ENCODE assay signal across 23 mouse cellular contexts in the genomic region with DNA sequence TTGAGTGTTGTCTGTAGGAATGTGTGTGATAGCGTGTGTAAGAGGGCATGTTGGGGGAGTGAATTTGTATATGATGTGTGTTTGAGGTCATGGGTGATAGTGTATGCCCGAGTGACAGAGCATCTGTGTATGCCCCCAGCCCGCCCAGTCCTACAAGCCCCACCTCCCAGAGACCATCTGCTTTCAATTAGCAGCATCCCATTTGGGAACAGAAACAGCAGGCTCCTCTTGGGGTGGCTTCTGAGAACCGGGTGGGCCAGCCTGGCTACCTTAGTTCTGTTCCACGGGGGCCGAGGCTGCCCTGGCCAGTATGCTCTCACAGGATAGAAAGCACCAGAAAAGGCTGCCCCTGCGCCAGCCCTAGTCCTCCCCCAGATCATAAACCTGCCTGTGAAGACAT. TPM values are rescaled to one million over a fixed set of nuclear protein-coding genes. Genes with fewer than 3 reads are reported as not detected.
DNase-seq lines count a peak whose midpoint lies in the region; ATAC-seq lines count a peak whose summit lies in the region.
"Had no signal": no experiment of that assay in that cellular context is flagged by ENCODE, and none has a peak within 500 bp of the region (broad histone marks: within the 10 kb centered on the region; RNA-seq: fewer than 3 reads in every experiment).

No protein-coding gene starts in this region.

- no peaks in the 10 kb centered on the region for H3K36me3 ChIP-seq in kidney, embryonic 14.5 days (ENCODE audit: control insufficient read depth, insufficient read depth, low read length)
- no peaks in the 10 kb centered on the region for H3K36me3 ChIP-seq in neural tube, embryonic 15.5 days
- H3K36me3 ChIP-seq: embryonic facial prominence, embryonic 12.5 days; forebrain, embryonic 15.5 days; G1E; heart, embryonic 13.5 days; hindbrain, embryonic 12.5 days had no signal

- no peak overlapping the region for H3K4me3 ChIP-seq in kidney, embryonic 14.5 days (ENCODE audit: low read length)
- H3K4me3 ChIP-seq in neural tube, embryonic 15.5 days (replicated peaks): no peak overlapping the region
- H3K4me3 ChIP-seq: embryonic facial prominence, embryonic 12.5 days; forebrain, embryonic 15.5 days; heart, embryonic 13.5 days; hindbrain, embryonic 12.5 days had no signal

- no peak overlapping the region for H3K9ac ChIP-seq in kidney, embryonic 14.5 days (ENCODE audit: low read depth, low read length)
- no peak overlapping the region for H3K9ac ChIP-seq in neural tube, embryonic 15.5 days (replicated peaks)
- H3K9ac ChIP-seq: embryonic facial prominence, embryonic 12.5 days; forebrain, embryonic 15.5 days; heart, embryonic 13.5 days; hindbrain, embryonic 12.5 days had no signal

- ATAC-seq in kidney, embryonic 14.5 days (ENCODE audit: low FRiP score, low TSS enrichment): no peak; the same call in 1 of the 2 replicates
- no peak for ATAC-seq in neural tube, embryonic 15.5 days (ENCODE audit: low FRiP score)
- no peak for ATAC-seq in erythroid progenitor cell, adult 5-6 weeks (replicated peaks; ENCODE audit: low FRiP score, poor library complexity, severe bottlenecking)
- ATAC-seq: CD4-positive, CD25-positive, alpha-beta regulatory T cell, adult 4 months; forebrain, embryonic 15.5 days; hindbrain, postnatal 0 days had no signal

- 0 out of 2 replicates have a peak overlapping the region, but pooled peaks have one; percentile 11 for H3K27ac ChIP-seq in kidney, embryonic 14.5 days (ENCODE audit: low read depth, low read length)
- H3K27ac ChIP-seq in neural tube, embryonic 15.5 days (replicated peaks): no peak overlapping the region
- H3K27ac ChIP-seq: embryonic facial prominence, embryonic 12.5 days; forebrain, embryonic 15.5 days; heart, embryonic 13.5 days; hindbrain, embryonic 12.5 days; hindbrain, postnatal 0 days had no signal

- 27% methylated on average over 7 of the region's 7 CpGs for WGBS in kidney, embryonic 14.5 days
- 55% methylated on average over 7 of the region's 7 CpGs for WGBS in neural tube, embryonic 15.5 days

- peaks cover 74% of the 10 kb centered on the region for H3K4me1 ChIP-seq in kidney, embryonic 14.5 days (ENCODE audit: control insufficient read depth, insufficient read depth, low read length)
- H3K4me1 ChIP-seq in neural tube, embryonic 15.5 days: peaks cover 7% of the 10 kb centered on the region; the same call in 1 of the 2 replicates

- H3K9me3 ChIP-seq in kidney, embryonic 14.5 days (ENCODE audit: control insufficient read depth, low read length): no peaks in the 10 kb centered on the region
- no peaks in the 10 kb centered on the region for H3K9me3 ChIP-seq in neural tube, embryonic 15.5 days (replicated peaks)
- H3K9me3 ChIP-seq: embryonic facial prominence, embryonic 12.5 days; forebrain, embryonic 15.5 days; G1E; heart, embryonic 13.5 days; hindbrain, embryonic 12.5 days had no signal

- H3K27me3 ChIP-seq in kidney, embryonic 14.5 days (ENCODE audit: control insufficient read depth, insufficient read depth, low read length): no peaks in the 10 kb centered on the region
- H3K27me3 ChIP-seq in neural tube, embryonic 15.5 days (replicated peaks): peaks cover 78% of the 10 kb centered on the region

- DNase-seq in embryo, embryonic 10 days (ENCODE audit: low spot score): peak; percentile 51
- DNase-seq in embryo, embryonic 11 days: no peak
- no peak for DNase-seq in kidney, adult 18-20 months
- peak; percentile 39 for DNase-seq in neural tube, embryonic 10.5 days (ENCODE audit: extremely low spot score, low spot score)
- no peak for DNase-seq in right cerebral cortex, postnatal 36 days (ENCODE audit: low spot score in 2 of 2)
- DNase-seq: adrenal gland, adult 8-10 months; adrenal gland, postnatal 36 days; B cell, adult 2 months; cerebellum, adult 2 months; cerebellum, postnatal 10 days; gastrocnemius, postnatal 36 days; heart, adult 11 months; heart, postnatal 36 days had no signal

- no peak overlapping the region; the same call in 1 of the 2 replicates for H3K4me2 ChIP-seq in kidney, embryonic 14.5 days (replicated peaks; ENCODE audit: low read depth, low read length)
- H3K4me2 ChIP-seq in neural tube, embryonic 15.5 days: no peak overlapping the region
- H3K4me2 ChIP-seq: embryonic facial prominence, embryonic 12.5 days; forebrain, embryonic 15.5 days; heart, embryonic 13.5 days; hindbrain, embryonic 12.5 days had no signal

RNA-seq across cellular contexts. Expression of a gene that starts 11.9 kb away (rescaled TPM):
- polyA plus RNA-seq in kidney, embryonic 14.5 days (2014; fragmentation: Nextera tagmentation; extraction: Ambion mirVana): 9.9 and 12.3 TPM in 2 replicates
- polyA plus RNA-seq in neural tube, embryonic 15.5 days (2015; fragmentation: Nextera tagmentation; extraction: Ambion mirVana): 1.00 and 1.1 TPM in 2 replicates
- not detected in 2 replicates for total RNA-seq in erythroid progenitor cell, adult 5-6 weeks (2015; ENCODE audit: low replicate concordance)
- total RNA-seq in erythroid progenitor cell, adult 5-6 weeks (2017; ENCODE audit: low replicate concordance): not detected in 2 replicates
- polyA plus RNA-seq: CD4-positive, CD25-positive, alpha-beta regulatory T cell, adult 4 months; G1E had no signal

Comparison
In these comparisons a context has a peak if more than half of its experiments do, and no peak if none do; other contexts are left out.
1. DNase-seq: peak in embryo, embryonic 10 days (single experiment) and neural tube, embryonic 10.5 days (single experiment); none in embryo, embryonic 11 days (single experiment), kidney, adult 18-20 months (single experiment) and right cerebral cortex, postnatal 36 days (0 of 2).